Mouse (Mus musculus) bone marrow, adult 2 months (tissue): ENCODE data around the gene Dlx1. TPM values are rescaled to one million over a fixed set of nuclear protein-coding genes. Genes with fewer than 3 reads are reported as not detected.

Source experiments
- H3K27ac ChIP-seq: fragments of 200-500 bp; 2 replicates; pipeline ENCODE4 v1.5.1; 2012; ENCODE audit warnings: low read depth, mild to moderate bottlenecking, control low read depth, inconsistent platforms, low read length; ENCODE audit not compliant: control insufficient read depth, poor library complexity, insufficient read depth
- H3K4me1 ChIP-seq: fragments of 200-500 bp; 2 replicates; pipeline ENCODE4 v1.6.1; 2011; ENCODE audit warnings: low read length; ENCODE audit not compliant: control insufficient read depth, insufficient read depth
- H3K4me3 ChIP-seq: fragments of 200-500 bp; replicated peaks from 2 replicates; pipeline ENCODE3; 2011; ENCODE audit warnings: mild to moderate bottlenecking, low read depth, low read length, control low read depth; ENCODE audit not compliant: control insufficient read depth
- CTCF ChIP-seq: fragments of 200-500 bp; IDR thresholded peaks from 2 replicates; pipeline ENCODE4 v1.5.1; 2011; ENCODE audit warnings: low read length, control low read depth; ENCODE audit not compliant: control insufficient read depth, insufficient read depth
- POLR2A ChIP-seq: fragments of 200-500 bp; IDR thresholded peaks from 2 replicates; pipeline ENCODE4 v1.6.1; 2011; ENCODE audit warnings: low read depth, mild to moderate bottlenecking, control low read depth, low read length, borderline replicate concordance; ENCODE audit not compliant: control insufficient read depth
- WGBS: fragments of 180-500 bp; shearing (Covaris S2); methylation state at CpG from one replicate; pipeline ENCODE4 v1.1.7; 2018; 5-methylcytosine and 5-hydroxymethylcytosine counted together
- polyA plus RNA-seq: library from polyadenylated mRNA; stranded (reverse); fragments of >200 nt; gene quantifications from 2 replicates; pipeline ENCODE4 v1.2.4, GENCODE M21; 2011; ENCODE audit warnings: low replicate concordance; ENCODE audit not compliant: missing spikeins, insufficient read depth, insufficient read length

Dlx1 gene
- polyA plus RNA-seq, 1 experiment: 0.75 TPM

- Histone ChIP-seq H3K27ac (no peak overlapping the region), H3K4me1 (no peaks in the 10 kb centered on the region), H3K4me3 (no peak overlapping the region)
- TF ChIP-seq POLR2A (no peak), CTCF (no peak)
- WGBS: 10% methylated on average over 5 of the region's 5 CpGs
Observed at GRCm38 (mm10) chr2:71533094-71533493, 5.2 kb downstream of the Dlx1 start.

- 4% methylated on average over 20 of the region's 20 CpGs for WGBS
- H3K4me3 ChIP-seq: no peak overlapping the region
Observed at GRCm38 (mm10) chr2:71534242-71535052, 6.5 kb downstream of the Dlx1 start.

GRCm38 (mm10) chr2:71540611-71541417 is 12.9 kb downstream of the Dlx1 start:
- no peak for TF ChIP-seq CTCF
- TF ChIP-seq POLR2A: no peak
- H3K27ac ChIP-seq: no peak overlapping the region
- H3K4me3 ChIP-seq: no peak overlapping the region
- H3K4me1 ChIP-seq: no peaks in the 10 kb centered on the region; the same call in 1 of the 2 replicates
- 3% methylated on average over 48 of the region's 48 CpGs for WGBS

More at GRCm38 (mm10) chr2:71534242-71535052, 6.5 kb downstream of the Dlx1 start:
- TF ChIP-seq CTCF: no peak
- TF ChIP-seq POLR2A: no peak
- Histone ChIP-seq H3K4me1 (no peaks in the 10 kb centered on the region), H3K27ac (no peak overlapping the region)

GRCm38 (mm10) chr2:71541418-71542226 is 13.7 kb downstream of the Dlx1 start:
- H3K4me1 ChIP-seq: no peaks in the 10 kb centered on the region; the same call in none of the 2 replicates
- no peak overlapping the region for H3K4me3 ChIP-seq
- TF ChIP-seq CTCF (no peak), POLR2A (no peak)
- WGBS: 5% methylated on average over 37 of the region's 37 CpGs
- no peak overlapping the region for H3K27ac ChIP-seq

GRCm38 (mm10) chr2:71542227-71542815 is 14.4 kb downstream of the Dlx1 start:
- Histone ChIP-seq H3K4me3 (no peak overlapping the region), H3K27ac (no peak overlapping the region), H3K4me1 (no peaks in the 10 kb centered on the region; the same call in none of the 2 replicates)
- 13% methylated on average over 11 of the region's 11 CpGs for WGBS
- TF ChIP-seq CTCF: no peak
- no peak for TF ChIP-seq POLR2A

GRCm38 (mm10) chr2:71542816-71543301 is 14.9 kb downstream of the Dlx1 start:
- no peak overlapping the region for H3K27ac ChIP-seq
- WGBS: 3% methylated on average over 29 of the region's 30 CpGs
- no peaks in the 10 kb centered on the region; the same call in none of the 2 replicates for H3K4me1 ChIP-seq
- no peak for TF ChIP-seq POLR2A
- no peak for TF ChIP-seq CTCF
- H3K4me3 ChIP-seq: no peak overlapping the region

GRCm38 (mm10) chr2:71543531-71543930 is 15.6 kb downstream of the Dlx1 start:
- Histone ChIP-seq H3K4me1 (no peaks in the 10 kb centered on the region; the same call in none of the 2 replicates), H3K4me3 (no peak overlapping the region), H3K27ac (no peak overlapping the region)
- WGBS: 9% methylated on average over 9 of the region's 9 CpGs
- TF ChIP-seq CTCF (no peak), POLR2A (no peak)
